Mouse (Mus musculus): ENCODE data around the gene Pgd.

DNA sequence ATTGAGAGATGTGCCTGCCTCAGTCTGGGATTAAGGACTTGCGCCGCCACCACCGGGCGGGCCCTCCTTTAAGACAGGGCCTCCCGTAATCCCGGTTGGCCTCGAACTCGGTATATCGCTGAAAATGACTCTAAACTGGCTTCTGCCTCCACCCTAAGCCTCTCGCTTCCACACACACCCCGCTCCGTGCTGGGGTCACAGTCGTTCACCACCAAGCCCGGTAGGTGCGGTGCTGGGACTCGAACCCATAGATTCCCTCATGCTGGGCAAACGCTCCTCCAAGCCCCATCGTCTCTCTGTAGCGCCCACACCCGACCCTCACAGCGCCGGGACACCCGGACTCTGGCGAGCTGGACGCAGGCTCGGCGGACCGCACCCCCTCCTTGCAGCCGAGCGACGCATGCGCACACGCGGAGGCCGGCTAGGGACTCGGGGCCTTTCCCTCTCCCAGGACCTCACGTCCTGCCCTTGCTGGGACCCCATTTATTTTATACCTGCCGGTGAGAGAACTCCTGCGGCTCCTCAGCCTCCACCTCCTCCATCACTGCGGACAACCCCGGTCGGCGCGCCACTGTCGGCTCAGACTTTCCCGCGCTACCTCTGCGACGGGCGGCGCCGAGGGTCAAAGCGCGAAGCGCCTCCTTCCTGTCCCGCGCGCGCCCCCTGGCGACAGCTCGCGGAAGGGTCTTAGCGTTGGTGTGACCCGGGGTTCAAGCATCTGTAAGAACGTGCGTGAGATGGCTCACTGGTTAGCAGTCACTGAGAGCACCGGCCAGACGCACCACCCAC, 29.4 kb downstream of the Pgd start, which contains the start of gene Cenps:
- TF ChIP-seq E2F4 (IDR thresholded peaks at IDR 0.05; ENCODE audit: insufficient read depth): peak; percentile 89
- TF ChIP-seq TCF12 (IDR thresholded peaks at IDR 0.05; ENCODE audit: insufficient read depth, poor library complexity, severe bottlenecking): no peak
- TF ChIP-seq POLR2A (IDR thresholded peaks at IDR 0.05; ENCODE audit: insufficient read length, low read depth): peak; percentile 58
- TF ChIP-seq USF1 (IDR thresholded peaks at IDR 0.05; ENCODE audit: low read depth): no peak
- TF ChIP-seq MAX (IDR thresholded peaks at IDR 0.05; ENCODE audit: low read depth): no peak
- TF ChIP-seq MYOD1 (IDR thresholded peaks at IDR 0.05; ENCODE audit: control insufficient read depth in 1 of 3, insufficient read length in 2 of 3, low read depth in 2 of 3): no peak
- peak; percentile 24 for TF ChIP-seq SRF (IDR thresholded peaks at IDR 0.05; ENCODE audit: control insufficient read depth, insufficient read length, low read depth)
- no peak for TF ChIP-seq CEBPB (IDR thresholded peaks at IDR 0.05; ENCODE audit: insufficient read depth, poor library complexity, severe bottlenecking)
- no peak for TF ChIP-seq POLR2AphosphoS2 (IDR thresholded peaks at IDR 0.05; ENCODE audit: insufficient read length, low read depth)
- no peak for TF ChIP-seq TCF3 (IDR thresholded peaks at IDR 0.05; ENCODE audit: insufficient read length, low read depth)
- TF ChIP-seq MYOG (IDR thresholded peaks at IDR 0.05; ENCODE audit: control insufficient read depth in 1 of 3, insufficient read depth in 1 of 3, insufficient read length in 2 of 3, low read depth in 2 of 3): no peak
- no peak for TF ChIP-seq REST (IDR thresholded peaks at IDR 0.05; ENCODE audit: insufficient read depth, insufficient read length)
